Mouse (Mus musculus): Measurements from ENCODE around the gene Hes1.

DNA sequence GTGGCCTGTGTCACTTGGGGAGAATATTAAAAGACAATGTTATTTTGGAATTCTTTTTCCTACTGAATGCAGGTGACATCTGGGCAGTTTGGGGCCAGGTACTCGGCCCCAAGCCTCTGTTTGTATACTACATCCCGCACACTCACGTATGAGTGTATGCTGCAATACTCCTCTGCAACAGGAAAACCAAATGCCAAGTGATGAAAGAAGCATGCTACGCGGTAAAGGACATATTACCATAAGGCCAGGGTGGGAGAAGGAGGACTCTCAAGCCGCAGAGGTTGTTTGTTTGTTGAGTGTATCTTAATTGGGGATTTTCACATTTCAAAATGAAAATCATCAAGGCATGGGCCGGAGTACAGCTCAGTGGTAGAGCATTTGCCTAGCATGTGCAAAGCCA, 17.2 kb upstream of the Hes1 start:
- no peak for TF ChIP-seq CTCF (IDR thresholded peaks at IDR 0.05; ENCODE audit: low read depth, low read length)
- TF ChIP-seq EP300 (IDR thresholded peaks at IDR 0.05; ENCODE audit: insufficient read depth, low read depth, low read length), result no peak
- TF ChIP-seq POLR2A (IDR thresholded peaks at IDR 0.05; ENCODE audit: insufficient read depth, low read length), result no peak

All from ES-Bruce4 (cell line).